Mouse (Mus musculus) forebrain, embryonic 16.5 days (tissue): ENCODE results near the gene Sfi1. TPM values are rescaled to one million over a fixed set of nuclear protein-coding genes. Genes with fewer than 3 reads are reported as not detected.
"Not testable (repeated sequence)": the region's sequence is repeated elsewhere in the genome, so short reads cannot be mapped to it uniquely, and the experiment has no call there.

Experiments used
- ATAC-seq: fragments of 200-750 bp; cut with Nextera tagmentation; 2 replicates; pipeline ENCODE4 v1.8.0; 2017; ENCODE audit warnings: mild to moderate bottlenecking, moderate library complexity
- H3K27ac ChIP-seq: fragments of 300-500 bp; sonication (generic); 2 replicates; pipeline ENCODE4 v1.5.1; 2014; ENCODE audit warnings: low read length, control low read depth
- H3K27me3 ChIP-seq: fragments of 300-500 bp; sonication (generic); replicated peaks from 2 replicates; pipeline ENCODE4 v1.6.1; 2014; ENCODE audit warnings: low read length; ENCODE audit not compliant: control insufficient read depth, insufficient read depth
- H3K36me3 ChIP-seq: fragments of 300-500 bp; sonication (generic); 2 replicates; pipeline ENCODE4 v1.6.1; 2014; ENCODE audit not compliant: control insufficient read depth, insufficient read depth
- H3K4me1 ChIP-seq: fragments of 300-500 bp; sonication (generic); replicated peaks from 2 replicates; pipeline ENCODE4 v1.6.1; 2014; ENCODE audit warnings: low read length; ENCODE audit not compliant: control insufficient read depth, insufficient read depth
- H3K4me2 ChIP-seq: fragments of 300-500 bp; sonication (generic); 2 replicates; pipeline ENCODE4 v1.6.1; 2014; ENCODE audit warnings: mild to moderate bottlenecking, low read length, control low read depth
- H3K4me3 ChIP-seq: fragments of 300-500 bp; sonication (generic); replicated peaks from 2 replicates; pipeline ENCODE4 v1.5.1; 2014; ENCODE audit warnings: mild to moderate bottlenecking, low read length, control low read depth
- H3K9ac ChIP-seq: fragments of 300-500 bp; sonication (generic); replicated peaks from 2 replicates; pipeline ENCODE4 v1.6.1; 2014; ENCODE audit warnings: low read depth, low read length, control low read depth
- H3K9me3 ChIP-seq: fragments of 300-500 bp; sonication (generic); 2 replicates; pipeline ENCODE4 v1.6.1; 2016; ENCODE audit warnings: low read length; ENCODE audit not compliant: control insufficient read depth
- WGBS: fragments of 180-500 bp; shearing (Covaris S2); extraction: QIAGEN DNeasy Blood & Tissue Kit; methylation state at CpG from one replicate; pipeline ENCODE4 v1.1.7; 2014; 5-methylcytosine and 5-hydroxymethylcytosine counted together
- polyA plus RNA-seq: library from polyadenylated mRNA; unstranded; fragments of >200 nt; fragmentation: Nextera tagmentation; extraction: Ambion mirVana; gene quantifications from 2 replicates; pipeline ENCODE4 v1.2.1, GENCODE M21; 2015

The Sfi1 gene
- polyA plus RNA-seq, 1 experiment from 2014 or later: 23.9 TPM

DNA sequence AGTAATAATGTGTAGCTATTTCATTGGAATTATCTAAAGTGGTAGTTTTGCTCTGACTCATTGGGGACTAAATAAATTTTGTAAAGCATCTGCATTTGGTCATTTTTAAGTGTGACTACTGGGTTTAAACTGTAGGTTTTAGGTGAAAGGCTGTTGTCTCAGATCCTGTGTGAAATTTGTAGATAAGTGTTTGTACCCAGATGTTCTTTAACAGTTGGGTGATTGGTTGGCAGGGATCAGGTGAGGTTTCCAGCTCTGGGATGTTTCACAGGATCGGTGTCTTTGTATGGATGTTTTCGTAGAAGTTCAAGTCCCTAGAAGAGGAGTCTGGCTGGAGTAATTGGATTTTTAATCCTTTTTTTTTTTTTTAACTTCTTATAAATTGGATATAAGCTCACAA is 10.5 kb upstream of the Sfi1 start:
- Histone ChIP-seq H3K4me2 (peak overlapping the region; percentile 38), H3K9me3 (no peaks in the 10 kb centered on the region), H3K4me1 (peaks cover 3% of the 10 kb centered on the region; the same call in 1 of the 2 replicates), H3K27ac (no peak overlapping the region), H3K36me3 (peaks cover 7% of the 10 kb centered on the region), H3K4me3 (no peak overlapping the region), H3K27me3 (no peaks in the 10 kb centered on the region), H3K9ac (no peak overlapping the region)
- no peak for ATAC-seq
- WGBS: 71% methylated on average over 2 of the region's 2 CpGs

DNA sequence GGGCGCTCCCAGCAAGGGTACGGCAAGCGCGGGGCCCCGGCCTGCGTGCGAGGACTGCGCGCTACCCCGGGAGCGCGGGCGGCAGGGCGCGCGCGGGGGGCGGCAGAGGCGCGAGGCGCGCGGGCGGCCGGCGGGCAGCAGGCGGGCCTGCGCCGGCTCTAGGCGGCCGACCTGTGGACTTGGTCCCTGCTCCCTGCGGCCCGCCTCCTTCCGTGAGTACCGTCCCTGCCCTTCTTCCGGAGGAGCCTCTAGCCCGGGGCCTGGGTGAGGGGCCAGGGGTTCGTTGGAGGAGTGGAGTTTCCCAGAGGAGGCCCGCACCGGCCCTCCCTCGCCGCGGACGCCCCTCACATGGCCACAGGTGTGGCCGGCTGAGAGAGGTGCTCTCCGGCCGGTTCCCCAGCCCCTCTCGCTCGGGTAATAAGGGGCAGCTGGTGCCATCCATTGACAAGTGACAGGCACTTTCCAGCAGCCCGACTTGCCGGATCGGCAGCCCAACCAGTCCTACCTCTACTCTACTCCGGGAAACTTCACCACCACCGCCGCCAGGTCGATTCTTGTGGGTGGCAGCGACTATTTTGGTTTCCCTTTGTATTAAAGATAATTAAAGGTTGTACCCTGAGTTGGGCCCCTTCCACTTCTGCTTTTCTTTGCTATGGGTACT is 9.6 kb upstream of the Sfi1 start:
- Histone ChIP-seq H3K27me3 (no peaks in the 10 kb centered on the region), H3K9ac (peak overlapping the region; percentile 42), H3K4me1 (peaks cover 3% of the 10 kb centered on the region; the same call in 1 of the 2 replicates), H3K9me3 (no peaks in the 10 kb centered on the region), H3K27ac (no peak overlapping the region), H3K4me2 (peak overlapping the region; percentile 38), H3K36me3 (peaks cover 7% of the 10 kb centered on the region), H3K4me3 (peak overlapping the region; percentile 43)
- peak; percentile 62 for ATAC-seq
- WGBS: 1% methylated on average over 23 of the region's 57 CpGs

DNA sequence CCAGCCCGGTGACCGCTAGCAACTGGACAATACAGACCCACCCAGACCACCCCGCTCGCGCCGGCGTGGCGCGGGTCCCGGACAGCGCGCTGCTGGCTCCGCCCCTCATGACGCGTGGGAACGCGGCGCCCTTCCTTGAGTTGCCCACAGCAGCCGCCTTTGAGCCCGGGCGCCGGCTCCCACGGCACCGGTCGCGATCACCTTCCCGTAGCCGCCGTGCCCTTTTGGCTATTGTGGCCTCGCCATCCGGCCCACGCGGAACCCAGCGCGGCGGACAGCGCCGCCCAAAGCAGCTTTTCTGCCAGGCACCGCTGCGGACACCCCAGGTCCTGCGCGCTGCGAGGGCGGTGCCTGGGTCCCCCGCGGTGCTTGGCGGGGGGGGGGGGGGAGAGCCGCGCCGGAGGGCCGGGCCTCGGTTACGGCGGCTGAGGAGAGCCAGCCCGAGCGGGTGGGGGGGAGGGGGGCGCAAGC is 9.0 kb upstream of the Sfi1 start, which contains the start of gene Eif4enif1:
Gene Eif4enif1, plus strand, starts transcription at position 162 of the 471 bp plus-strand sequence.
- Histone ChIP-seq H3K9ac (peak within 1 kb of the TSS; percentile 43), H3K27ac (peak within 1 kb of the TSS; percentile 21; the same call in 1 of the 2 replicates), H3K36me3 (peaks cover 7% of the 10 kb centered on the region), H3K4me2 (peak within 1 kb of the TSS; percentile 38), H3K27me3 (no peaks in the 10 kb centered on the region), H3K9me3 (no peaks in the 10 kb centered on the region), H3K4me1 (peaks cover 3% of the 10 kb centered on the region; the same call in 1 of the 2 replicates), H3K4me3 (peak within 1 kb of the TSS; percentile 43)
- peak; percentile 90 for ATAC-seq
- under 1% methylated on average over 51 of the region's 57 CpGs for WGBS

DNA sequence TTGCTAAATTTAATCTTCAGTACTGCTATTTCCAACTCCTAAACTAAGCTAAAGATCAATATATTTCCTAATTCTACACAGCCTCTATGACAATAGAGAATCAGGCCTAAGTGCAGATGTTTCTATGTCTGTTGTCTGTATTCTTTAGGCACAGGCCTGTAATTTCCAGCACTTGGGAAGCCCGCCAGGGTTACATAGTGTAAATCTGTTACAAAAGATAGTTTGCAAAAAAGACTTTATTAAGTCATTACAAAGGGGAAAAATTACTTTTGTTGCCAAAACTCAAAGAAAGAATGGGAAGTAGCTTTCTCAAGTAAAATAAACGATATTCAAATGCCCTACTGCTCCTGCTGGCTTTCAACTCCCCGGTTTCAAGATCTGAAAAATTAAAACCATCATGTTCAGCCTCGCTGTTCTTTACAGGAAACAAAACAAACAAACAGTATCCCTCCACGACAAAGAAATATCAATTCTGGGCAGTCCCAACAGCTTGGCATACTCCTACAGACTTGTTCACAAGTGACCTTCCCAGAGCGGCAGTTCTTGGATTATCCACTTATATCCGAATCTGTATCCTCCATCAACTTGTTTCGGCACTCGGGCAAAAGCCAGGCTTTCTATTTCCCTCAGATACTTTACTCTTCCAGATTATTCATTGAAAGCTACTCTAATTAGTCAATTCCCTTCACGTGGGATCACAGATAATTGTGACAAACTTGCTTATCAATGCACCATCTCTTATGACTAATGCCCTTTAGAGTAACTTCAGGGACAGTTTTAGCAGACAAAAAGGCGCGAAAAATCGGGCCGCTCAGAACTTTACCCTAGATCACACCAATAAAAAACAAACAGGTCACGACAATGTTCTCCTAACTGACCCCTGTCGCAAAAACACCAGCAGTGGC is 8.3 kb upstream of the Sfi1 start:
- H3K36me3 ChIP-seq: 0 out of 2 replicates have a peak, but pooled peaks cover 3% of the 10 kb centered on the region
- peaks cover 3% of the 10 kb centered on the region; the same call in 1 of the 2 replicates for H3K4me1 ChIP-seq
- WGBS: 5% methylated on average over 16 of the region's 16 CpGs
- no peak; the same call in 1 of the 2 replicates for ATAC-seq
- no peak overlapping the region for H3K27ac ChIP-seq
- H3K9me3 ChIP-seq: no peaks in the 10 kb centered on the region
- no peaks in the 10 kb centered on the region for H3K27me3 ChIP-seq
- peak overlapping the region; percentile 33 for H3K4me2 ChIP-seq
- H3K9ac ChIP-seq: peak overlapping the region; percentile 43; the same call in 1 of the 2 replicates
- H3K4me3 ChIP-seq: peak overlapping the region; percentile 43

DNA sequence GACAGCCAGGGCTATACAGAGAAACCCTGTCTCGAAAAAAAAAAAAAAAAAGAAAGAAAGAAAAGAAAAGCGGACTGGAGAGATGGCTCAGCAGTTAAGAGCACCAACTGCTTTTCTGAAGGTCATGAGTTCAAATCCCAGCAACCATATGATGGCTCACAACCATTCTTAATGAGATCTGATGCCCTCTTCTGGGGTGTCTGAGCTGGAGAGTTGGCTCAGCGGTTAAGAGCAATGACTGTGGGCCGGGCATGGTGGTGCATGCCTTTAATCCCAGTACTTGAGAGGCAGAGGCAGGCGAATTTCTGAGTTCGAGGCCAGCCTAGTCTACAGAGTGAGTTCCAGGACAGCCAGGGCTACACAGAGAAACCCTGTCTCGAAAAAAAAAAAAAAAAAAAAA is 7.4 kb upstream of the Sfi1 start:
- H3K36me3 ChIP-seq, H3K9me3 ChIP-seq, H3K4me1 ChIP-seq, H3K4me3 ChIP-seq, H3K27ac ChIP-seq, H3K27me3 ChIP-seq, ATAC-seq, H3K4me2 ChIP-seq, H3K9ac ChIP-seq: not testable (repeated sequence)
- 90% methylated on average over 6 of the region's 7 CpGs for WGBS

DNA sequence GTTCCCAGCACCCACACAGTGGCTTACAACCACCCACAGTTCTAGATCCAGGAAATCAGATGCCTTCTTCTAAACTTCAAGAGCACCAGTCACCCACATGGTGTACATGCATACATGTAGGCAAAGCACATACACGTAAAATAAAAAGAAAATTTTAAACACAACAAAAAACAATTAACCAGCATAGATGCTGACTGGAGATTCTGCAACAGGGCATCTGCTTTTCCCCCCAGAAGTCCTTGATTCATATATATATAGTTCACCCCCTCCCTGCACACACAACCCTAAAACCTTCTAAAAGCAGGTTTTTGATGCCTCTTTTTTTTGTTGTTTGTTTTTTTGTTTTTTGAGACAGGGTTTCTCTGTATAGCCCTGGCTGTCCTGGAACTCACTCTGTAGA is 10.6 kb downstream of the Sfi1 start:
- not testable (repeated sequence) for H3K9ac ChIP-seq, H3K4me2 ChIP-seq, ATAC-seq, H3K27ac ChIP-seq, H3K9me3 ChIP-seq, H3K4me1 ChIP-seq, H3K4me3 ChIP-seq, H3K27me3 ChIP-seq, H3K36me3 ChIP-seq
- WGBS: 88% methylated on average over 1 of the region's 1 CpGs

DNA sequence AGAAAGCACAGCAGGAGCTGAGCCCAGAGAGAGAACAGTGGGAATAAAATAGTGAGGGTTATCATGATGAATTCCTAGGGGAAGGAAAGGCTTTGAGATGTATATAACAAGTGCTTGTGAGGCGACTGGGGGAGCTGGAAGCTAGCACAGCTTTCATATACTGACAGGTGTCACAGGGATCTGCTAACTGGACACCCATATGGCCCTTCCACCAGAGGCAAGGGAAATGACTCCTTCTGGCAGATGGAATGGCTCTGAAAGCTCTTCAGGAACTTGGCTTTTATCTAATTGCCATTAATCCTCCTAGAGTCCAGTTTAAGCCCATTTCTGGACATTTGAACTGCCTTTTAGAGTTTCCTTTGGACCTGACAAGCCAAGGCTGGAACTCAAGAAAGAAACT is 11.3 kb downstream of the Sfi1 start:
- H3K9me3 ChIP-seq, H3K36me3 ChIP-seq, H3K4me1 ChIP-seq, H3K9ac ChIP-seq, H3K27me3 ChIP-seq, H3K4me2 ChIP-seq, ATAC-seq, H3K4me3 ChIP-seq, H3K27ac ChIP-seq: not testable (repeated sequence)
- WGBS: 43% methylated on average over 1 of the region's 1 CpGs

DNA sequence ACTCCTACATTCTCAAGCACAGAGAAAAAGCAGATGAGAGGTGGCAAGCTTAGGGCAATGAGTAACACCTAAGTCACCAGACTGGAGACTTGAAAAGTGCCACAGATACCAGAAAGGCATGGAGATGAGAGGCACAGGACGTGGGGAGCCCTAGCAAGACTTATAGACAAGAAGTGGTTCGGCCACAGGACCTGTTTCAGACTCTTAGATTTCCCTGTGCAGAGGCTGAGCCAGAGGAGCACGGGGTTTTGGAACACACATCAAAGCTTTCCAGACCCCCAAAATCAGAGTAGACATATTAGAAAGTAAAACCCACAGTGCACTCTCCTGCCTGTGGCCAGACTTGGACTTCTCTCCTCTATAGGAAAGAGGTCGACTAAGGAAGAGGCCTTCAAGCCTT is 12.0 kb downstream of the Sfi1 start:
- not testable (repeated sequence) for H3K4me3 ChIP-seq, H3K4me1 ChIP-seq, H3K36me3 ChIP-seq, H3K9me3 ChIP-seq, H3K27ac ChIP-seq, H3K9ac ChIP-seq, ATAC-seq, H3K27me3 ChIP-seq, H3K4me2 ChIP-seq
- 59% methylated on average over 4 of the region's 4 CpGs for WGBS

DNA sequence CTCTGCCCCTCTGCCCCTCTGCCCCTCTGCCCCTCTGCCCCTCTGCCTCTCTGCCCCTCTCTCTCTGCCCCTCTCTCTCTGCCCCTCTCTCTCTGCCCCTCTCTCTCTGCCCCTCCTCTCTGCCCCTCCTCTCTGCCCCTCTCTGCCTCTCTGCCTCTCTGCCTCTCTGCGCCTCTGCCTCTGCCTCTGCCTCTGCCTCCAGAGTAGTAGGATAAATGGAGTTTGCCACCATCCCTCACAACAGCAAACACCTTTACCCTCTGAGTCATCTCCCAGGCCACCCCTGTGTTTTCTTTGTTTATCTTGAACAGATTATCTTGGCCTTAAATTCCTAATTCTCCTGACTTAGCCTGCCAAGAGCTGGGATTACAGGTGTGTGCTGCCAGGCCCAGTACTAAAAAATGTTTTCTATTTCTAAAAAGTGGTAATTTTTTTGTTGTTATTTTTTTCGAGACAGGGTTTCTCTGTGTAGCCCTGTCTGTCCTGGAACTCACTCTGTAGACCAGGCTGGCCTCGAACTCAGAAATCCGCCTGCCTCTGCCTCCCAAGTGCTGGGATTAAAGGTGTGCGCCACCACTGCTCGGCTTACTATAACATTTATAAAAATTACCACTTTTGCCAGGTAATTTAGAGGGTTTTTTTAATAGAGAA is 12.6 kb downstream of the Sfi1 start:
- not testable (repeated sequence) for H3K9me3 ChIP-seq, H3K36me3 ChIP-seq, H3K4me3 ChIP-seq, ATAC-seq, H3K4me1 ChIP-seq, H3K4me2 ChIP-seq, H3K27ac ChIP-seq, H3K9ac ChIP-seq, H3K27me3 ChIP-seq
- WGBS: 78% methylated on average over 6 of the region's 6 CpGs
